Mouse (Mus musculus): Measurements from ENCODE around the gene Tmc8. TPM values are rescaled to one million over a fixed set of nuclear protein-coding genes. Genes with fewer than 3 reads are reported as not detected.
A peak's percentile ranks its signal among the peaks of the same experiment; 100 is the strongest.

Tmc8 gene
- total RNA-seq, 2 experiments from 2014 or later: 1.0 TPM

- DNase-seq: no peak
- peak overlapping the region; percentile 40; the same call in 1 of the 2 replicates for H3K27ac ChIP-seq
- no peak overlapping the region for H3K4me3 ChIP-seq
- TF ChIP-seq CTCF (IDR thresholded peaks at IDR 0.05): no peak
- intact Hi-C loops (cut with DNase I): no loop called here
These were observed 21.3 kb upstream of the Tmc8 start for GRCm38 (mm10) chr11:117760374-117761119.

GRCm38 (mm10) chr11:117761801-117762200, 20.1 kb upstream of the Tmc8 start:
- H3K4me3 ChIP-seq: no peak overlapping the region
- intact Hi-C loops (cut with DNase I): no loop called here
- H3K27ac ChIP-seq: no peak overlapping the region
- no peak for TF ChIP-seq CTCF (IDR thresholded peaks at IDR 0.05)
- no peak for DNase-seq

GRCm38 (mm10) chr11:117762246-117762645, 19.6 kb upstream of the Tmc8 start:
- no peak for DNase-seq
- no peak for TF ChIP-seq CTCF (IDR thresholded peaks at IDR 0.05)
- intact Hi-C loops (cut with DNase I): no loop called here

GRCm38 (mm10) chr11:117764319-117764718, 17.6 kb upstream of the Tmc8 start:
- intact Hi-C loops (cut with DNase I): no loop called here
- H3K4me3 ChIP-seq: no peak overlapping the region
- no peak for TF ChIP-seq CTCF (IDR thresholded peaks at IDR 0.05)
- DNase-seq: no peak
- H3K27ac ChIP-seq: no peak overlapping the region

More at GRCm38 (mm10) chr11:117762246-117762645, 19.6 kb upstream of the Tmc8 start:
- Histone ChIP-seq H3K27ac (no peak overlapping the region), H3K4me3 (no peak overlapping the region)

- no peak for DNase-seq
- intact Hi-C loops (cut with DNase I): no loop called here
- H3K4me3 ChIP-seq: no peak overlapping the region
- no peak overlapping the region for H3K27ac ChIP-seq
- no peak for TF ChIP-seq CTCF (IDR thresholded peaks at IDR 0.05)
These were observed 16.5 kb upstream of the Tmc8 start for GRCm38 (mm10) chr11:117765361-117765760.

GRCm38 (mm10) chr11:117766275-117766674, 15.6 kb upstream of the Tmc8 start:
- Histone ChIP-seq H3K4me3 (no peak overlapping the region), H3K27ac (no peak overlapping the region)
- DNase-seq: no peak
- no peak for TF ChIP-seq CTCF (IDR thresholded peaks at IDR 0.05)
- intact Hi-C loops (cut with DNase I): no loop called here

GRCm38 (mm10) chr11:117768725-117769682, 12.9 kb upstream of the Tmc8 start:
- TF ChIP-seq CTCF (IDR thresholded peaks at IDR 0.05): no peak
- no peak for DNase-seq
- intact Hi-C loops (cut with DNase I): no loop called here
- Histone ChIP-seq H3K27ac (no peak overlapping the region), H3K4me3 (no peak overlapping the region)

- DNase-seq: no peak
- intact Hi-C loops (cut with DNase I): no loop called here
- no peak overlapping the region for H3K27ac ChIP-seq
- no peak overlapping the region for H3K4me3 ChIP-seq
- TF ChIP-seq CTCF (IDR thresholded peaks at IDR 0.05): no peak
These were observed 12.2 kb upstream of the Tmc8 start for GRCm38 (mm10) chr11:117769683-117770047.

- no peak for TF ChIP-seq CTCF (IDR thresholded peaks at IDR 0.05)
- no peak overlapping the region for H3K27ac ChIP-seq
- no peak overlapping the region for H3K4me3 ChIP-seq
- DNase-seq: no peak
- intact Hi-C loops (cut with DNase I): no loop called here
These were observed 11.5 kb upstream of the Tmc8 start for GRCm38 (mm10) chr11:117770407-117770806.

- intact Hi-C loops (cut with DNase I): no loop called here
- Histone ChIP-seq H3K4me3 (no peak overlapping the region), H3K27ac (no peak overlapping the region)
- DNase-seq: no peak
- no peak for TF ChIP-seq CTCF (IDR thresholded peaks at IDR 0.05)
These were observed 9.5 kb upstream of the Tmc8 start for GRCm38 (mm10) chr11:117772352-117772751.

- intact Hi-C loops (cut with DNase I): no loop called here
- no peak for DNase-seq
- no peak overlapping the region for H3K4me3 ChIP-seq
- no peak for TF ChIP-seq CTCF (IDR thresholded peaks at IDR 0.05)
- H3K27ac ChIP-seq: no peak overlapping the region
These were observed 7.0 kb upstream of the Tmc8 start for GRCm38 (mm10) chr11:117774925-117775324.

GRCm38 (mm10) chr11:117775540-117775939, 6.3 kb upstream of the Tmc8 start:
- TF ChIP-seq CTCF (IDR thresholded peaks at IDR 0.05): no peak
- no peak for DNase-seq
- no peak overlapping the region for H3K4me3 ChIP-seq
- intact Hi-C loops (cut with DNase I): no loop called here
- no peak overlapping the region for H3K27ac ChIP-seq
